Mouse (Mus musculus): ENCODE results near the gene Mbip.

Mbip gene

GRCm38 (mm10) chr12:56345367-56346089 is at the start of gene Mbip:
Mbip (minus strand) TSS chr12:56345894.
- peak; percentile 99 for DNase-seq

- DNase-seq = no peak
Observed at GRCm38 (mm10) chr12:56387647-56388205, 42.0 kb upstream of the Mbip start.

DNA sequence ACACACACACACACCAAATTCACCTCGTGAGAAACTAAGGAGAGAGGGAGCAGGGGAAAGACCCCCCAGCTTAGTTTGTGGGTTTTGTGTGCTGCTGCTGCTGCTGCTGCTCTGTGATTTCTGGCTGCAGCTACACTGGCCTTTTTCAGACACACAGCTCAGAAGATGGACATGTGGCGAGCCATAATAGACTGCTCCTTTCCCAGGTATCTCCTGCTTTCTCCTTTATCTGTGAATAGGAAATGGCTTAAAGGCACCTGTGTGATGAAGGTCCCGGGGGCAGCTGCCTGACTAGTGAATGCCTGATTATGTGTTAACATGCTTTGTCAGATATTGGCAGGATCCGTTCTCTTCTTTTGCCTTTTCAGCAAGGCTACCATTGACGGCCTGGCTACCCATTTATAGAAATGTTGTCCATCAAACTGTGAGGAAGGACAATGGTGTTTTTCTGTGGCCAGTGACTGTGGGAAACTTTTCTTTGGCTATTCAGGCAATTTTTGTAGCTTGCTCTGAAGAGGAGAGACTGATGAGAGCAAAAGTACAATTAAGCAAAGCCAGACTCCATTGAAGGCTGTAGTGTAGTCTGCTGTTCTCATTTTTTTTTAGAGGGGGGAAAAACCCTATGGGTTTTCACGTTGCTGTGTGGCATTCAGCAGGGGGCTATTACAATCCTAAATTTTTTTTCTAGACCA is 41.4 kb upstream of the Mbip start:
- DNase-seq = no peak

DNA sequence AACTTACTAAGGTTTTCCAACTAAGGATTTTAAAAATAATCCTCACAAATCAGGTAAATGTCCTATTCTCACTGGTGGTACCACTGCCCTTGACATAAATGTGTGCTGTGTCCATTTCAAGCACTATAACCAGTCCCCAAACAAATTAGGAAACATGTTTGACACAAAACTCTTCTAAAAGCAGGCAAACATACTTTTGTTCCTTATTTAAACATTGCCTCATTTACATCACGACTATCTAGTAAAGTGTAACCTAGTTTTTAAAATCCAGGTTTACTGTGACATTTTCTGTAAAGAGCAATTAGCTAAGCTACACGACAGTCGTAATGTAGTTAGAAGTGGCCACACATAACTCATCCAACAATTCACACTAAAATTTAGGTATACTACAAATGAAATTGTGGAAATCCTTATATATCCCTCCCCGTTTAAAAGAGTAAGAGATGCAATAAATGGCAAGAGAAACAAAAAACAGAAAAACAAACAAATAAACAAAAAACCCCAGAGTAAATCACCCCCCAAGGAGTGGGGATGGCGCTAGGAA is 851 bp downstream of the Mbip start:
- DNase-seq = peak; percentile 7

DNA sequence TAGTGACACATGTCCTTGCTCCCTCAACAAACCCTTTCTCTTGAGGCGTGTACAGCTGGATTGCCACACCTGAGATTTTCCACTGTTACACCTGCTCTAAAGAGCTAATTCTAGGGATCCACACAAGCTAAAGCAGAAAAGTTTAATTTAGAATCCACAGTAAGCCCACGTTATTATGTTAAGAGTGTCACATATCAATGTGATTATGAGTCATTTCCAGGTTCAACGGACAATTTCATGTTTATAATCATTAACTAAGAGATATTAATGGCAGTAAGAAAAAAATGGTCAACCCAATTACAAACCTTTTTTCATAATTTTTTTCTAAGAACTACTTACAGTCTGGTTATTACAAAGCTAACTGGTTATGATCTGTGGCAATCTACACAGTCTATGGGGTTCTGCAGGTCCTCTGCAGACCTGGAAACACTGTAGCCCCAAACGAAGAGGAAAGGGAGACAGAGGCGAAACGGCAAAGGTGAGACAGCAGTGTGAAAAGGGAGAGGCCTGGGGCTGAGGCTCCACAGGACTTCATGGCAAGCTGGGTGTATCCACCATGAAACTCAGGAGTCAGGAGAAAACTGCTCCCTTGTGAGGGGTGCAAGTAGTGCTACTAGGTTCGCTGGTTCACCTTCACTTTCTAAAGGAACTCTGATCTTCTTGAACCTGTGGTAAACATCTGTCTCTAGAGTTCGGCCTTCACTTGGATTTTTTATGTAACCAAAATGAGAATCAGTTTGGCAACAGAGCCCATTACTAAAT is 6.2 kb downstream of the Mbip start:
- DNase-seq = no peak

DNA sequence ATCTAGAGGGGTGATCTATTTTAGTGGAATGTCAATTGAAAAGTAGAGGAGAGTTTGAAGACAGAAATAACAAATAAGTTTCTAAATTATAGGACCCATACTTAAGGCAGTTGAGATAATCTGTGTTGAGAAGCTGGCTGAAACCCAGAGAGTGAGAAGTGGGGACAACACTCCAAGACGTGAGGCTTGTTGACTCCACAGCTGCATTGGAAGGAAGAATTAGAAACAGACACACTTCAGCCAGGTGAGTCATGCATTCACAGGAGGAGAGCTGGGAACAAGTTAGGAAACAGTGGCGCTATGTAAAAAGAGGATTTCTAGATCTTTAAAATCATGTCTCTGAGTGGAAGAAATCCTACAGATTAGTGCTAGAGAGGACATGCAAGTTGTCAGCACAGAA is 12.2 kb downstream of the Mbip start:
- no peak for DNase-seq

DNA sequence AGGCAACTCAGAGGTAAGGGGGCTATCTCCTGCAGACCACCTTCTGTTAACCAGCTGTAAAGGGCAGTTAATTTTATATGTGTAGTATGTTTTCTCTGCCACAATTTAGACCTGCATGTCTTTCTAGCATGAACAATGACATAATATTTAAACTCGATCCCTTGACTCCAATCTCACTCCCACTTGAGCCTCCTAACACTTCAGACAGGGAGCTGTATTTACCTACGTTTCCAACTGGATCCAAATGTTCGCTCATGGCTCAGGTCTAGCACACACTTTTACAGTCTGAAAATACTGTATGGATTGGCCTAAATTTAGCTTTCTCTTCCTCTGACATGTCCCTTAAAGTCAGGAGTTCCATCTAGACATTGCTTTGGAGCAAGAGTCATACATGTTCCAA is 13.2 kb downstream of the Mbip start:
- DNase-seq = no peak

GRCm38 (mm10) chr12:56327448-56327998 is 18.2 kb downstream of the Mbip start:
- DNase-seq = no peak

DNA sequence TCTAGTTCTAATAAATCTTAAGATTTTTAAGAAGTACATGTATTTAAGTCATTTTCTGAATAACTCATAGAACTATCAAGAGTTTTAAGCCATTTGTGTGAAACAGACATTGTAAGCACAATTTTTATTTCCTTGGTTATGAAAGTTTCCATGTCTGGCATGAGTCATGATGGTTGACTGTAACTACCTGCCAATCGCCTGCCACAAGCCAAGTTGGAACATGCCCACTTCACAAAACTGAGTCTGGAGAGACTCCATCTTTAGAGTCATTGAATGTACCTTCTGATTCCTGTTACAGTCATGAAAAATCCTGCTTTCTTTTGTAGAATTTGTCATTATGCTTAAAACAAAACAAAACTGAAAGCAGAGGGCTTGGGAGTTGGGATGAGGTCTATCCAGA is 19.8 kb downstream of the Mbip start:
- no peak for DNase-seq

DNA sequence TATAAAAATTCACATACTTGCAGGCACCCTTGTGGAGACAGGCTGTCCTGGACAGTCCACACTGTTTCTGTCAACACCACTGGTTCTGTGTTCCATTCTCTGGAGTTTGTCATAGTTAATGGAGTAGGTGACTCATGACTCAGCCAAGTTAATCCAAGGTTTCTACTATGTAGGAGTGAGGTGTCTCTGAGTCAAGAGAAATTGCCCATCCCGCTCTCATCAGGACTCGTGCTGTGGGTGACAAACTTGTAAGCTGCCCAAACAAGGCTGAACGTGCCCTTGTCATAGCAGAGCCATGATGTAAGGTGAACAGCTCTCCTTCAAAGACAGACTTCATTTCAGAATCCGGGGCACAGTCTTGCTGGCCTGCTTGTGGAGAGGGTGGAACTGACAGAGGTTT is 26.8 kb downstream of the Mbip start:
- DNase-seq = no peak

- DNase-seq = no peak
Observed at GRCm38 (mm10) chr12:56318059-56318458, 27.6 kb downstream of the Mbip start.

- no peak for DNase-seq
Observed at GRCm38 (mm10) chr12:56305758-56306157, 39.9 kb downstream of the Mbip start.

GRCm38 (mm10) chr12:56302321-56303017 is 43.2 kb downstream of the Mbip start:
- DNase-seq = no peak

- no peak for DNase-seq
Observed at GRCm38 (mm10) chr12:56301487-56302293, 44.0 kb downstream of the Mbip start.

DNA sequence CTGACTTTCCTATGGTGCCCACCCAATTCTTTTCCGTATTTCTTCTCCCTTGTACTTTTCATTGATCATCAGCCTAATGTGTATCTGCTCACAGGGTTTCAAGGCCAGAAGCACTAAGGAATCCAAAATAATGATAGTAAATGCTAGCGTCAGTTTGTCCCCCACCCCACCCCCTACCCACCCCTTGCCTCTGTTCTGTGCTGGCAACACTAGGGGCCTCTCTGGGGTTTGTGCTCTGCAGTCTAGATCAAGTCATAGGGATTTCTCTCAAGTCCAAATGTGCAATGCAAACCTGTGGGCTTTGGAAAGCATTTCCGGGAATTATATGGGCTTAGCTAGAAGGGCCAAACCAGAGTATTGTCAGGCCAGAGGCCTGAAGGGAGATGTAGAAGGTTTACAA is 46.1 kb downstream of the Mbip start:
- no peak for DNase-seq

DNA sequence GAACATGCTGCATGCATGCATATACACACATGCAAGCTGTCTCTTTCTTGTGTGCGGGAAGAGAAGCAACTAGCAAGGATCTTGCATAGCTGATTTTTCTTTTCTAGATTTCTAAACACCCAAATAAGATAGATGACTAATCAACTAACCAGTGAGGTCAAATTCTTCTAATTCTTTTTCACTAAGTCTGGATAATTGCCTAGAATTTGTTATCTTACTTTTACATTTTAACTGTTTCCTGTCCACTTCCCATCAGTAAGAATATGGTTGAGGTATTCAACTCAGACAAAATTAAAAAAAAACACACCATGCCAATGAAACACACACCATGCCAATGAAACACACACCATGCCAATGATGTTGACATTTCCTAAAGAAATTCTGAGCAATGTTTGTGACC is 46.8 kb downstream of the Mbip start:
- no peak for DNase-seq

GRCm38 (mm10) chr12:56297921-56298830 is 47.5 kb downstream of the Mbip start:
- no peak for DNase-seq

DNA sequence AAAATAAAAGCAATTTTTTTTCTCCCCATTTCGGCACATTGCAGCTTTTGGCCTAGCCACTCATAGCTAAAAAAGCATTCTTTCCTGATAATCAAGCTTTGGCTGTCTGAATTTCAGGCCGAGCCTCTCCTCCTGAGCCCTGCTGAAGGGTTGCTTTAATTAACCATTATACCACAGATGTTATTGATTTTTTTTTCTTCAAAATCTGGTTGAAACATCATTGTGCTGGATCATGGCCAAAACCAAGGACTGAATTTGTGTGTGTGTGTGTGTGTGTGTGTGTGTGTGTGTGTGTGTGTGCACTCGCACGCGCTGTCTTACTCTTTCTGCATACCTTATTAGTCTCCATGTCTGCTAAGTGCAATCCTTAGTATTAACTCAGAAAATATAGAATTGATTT is 48.6 kb downstream of the Mbip start:
- DNase-seq = no peak

GRCm38 (mm10) chr12:56296524-56296923 is 49.2 kb downstream of the Mbip start:
- no peak for DNase-seq

GRCm38 (mm10) chr12:56295160-56295559 is 50.5 kb downstream of the Mbip start:
- no peak for DNase-seq

All from cerebellum, adult 9-10 months (tissue).